In the genomic region with DNA sequence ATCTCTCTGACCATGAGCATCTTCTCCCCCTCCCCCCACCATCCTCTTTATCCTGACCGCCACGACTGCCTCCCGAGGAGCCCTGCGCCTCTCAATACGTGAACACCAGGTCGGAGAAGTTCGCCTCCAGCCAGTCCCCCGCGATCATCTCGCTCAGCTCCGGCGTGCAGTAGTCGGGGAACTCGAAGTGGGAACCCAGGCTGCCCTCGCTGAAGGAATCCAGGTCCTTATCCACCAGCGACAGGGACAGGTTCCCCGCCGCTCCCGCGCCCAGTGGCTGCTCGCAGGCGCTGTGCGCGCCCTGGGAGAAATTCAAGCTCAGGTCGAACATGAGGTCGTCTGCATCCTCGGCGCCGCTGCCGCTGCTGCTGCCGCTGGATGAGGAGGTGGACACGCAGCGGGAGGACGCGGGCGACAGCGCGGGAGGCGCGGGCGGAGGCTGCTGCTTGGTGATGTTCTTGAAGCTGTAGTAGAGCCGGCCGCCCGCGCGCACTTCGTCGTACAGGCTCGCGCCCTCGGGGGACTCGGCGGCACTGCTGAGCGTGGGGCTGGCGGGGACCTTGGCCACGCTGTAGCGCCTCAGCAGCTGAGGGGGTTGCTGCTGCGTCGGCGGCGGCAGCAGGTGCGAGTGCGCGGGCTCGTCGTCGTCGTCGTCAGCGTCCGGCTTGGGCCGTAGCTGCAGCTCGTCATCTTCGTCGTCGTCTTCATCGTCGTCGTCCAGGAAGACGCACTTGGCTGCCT, we compare ENCODE assay signal across 7 mouse cellular contexts. TPM values are rescaled to one million over a fixed set of nuclear protein-coding genes. Genes with fewer than 3 reads are reported as not detected.
A peak's percentile ranks its signal among the peaks of the same experiment; 100 is the strongest.
DNase-seq lines count a peak whose midpoint lies in the region; ATAC-seq lines count a peak whose summit lies in the region.

No protein-coding gene starts in this region.

- H3K27ac ChIP-seq in neural tube, embryonic 12.5 days: peak overlapping the region; percentile 100

- DNase-seq in ZHBTc4 (ENCODE audit: low read depth, low spot score) (peak; percentile 67), liver (peak; percentile 9)
- DNase-seq in cerebellum, postnatal 14 days: peak; percentile 64 to 67
- DNase-seq in frontal cortex, postnatal 25 days (ENCODE audit: low spot score in 2 of 2): peak; percentile 41 to 58
- peak; percentile 55 for DNase-seq in kidney, postnatal 10 days

- H3K4me2 ChIP-seq in neural tube, embryonic 12.5 days (replicated peaks): peak overlapping the region; percentile 50

- H3K36me3 ChIP-seq in neural tube, embryonic 12.5 days: peaks cover 2% of the 10 kb centered on the region; the same call in 1 of the 2 replicates

- no peaks in the 10 kb centered on the region for H3K9me3 ChIP-seq in neural tube, embryonic 12.5 days

- peaks cover 7% of the 10 kb centered on the region for H3K4me1 ChIP-seq in neural tube, embryonic 12.5 days

- H3K27me3 ChIP-seq in neural tube, embryonic 12.5 days (replicated peaks): no peaks in the 10 kb centered on the region

- H3K4me3 ChIP-seq in neural tube, embryonic 12.5 days: peak overlapping the region; percentile 99

- under 1% methylated on average over 80 of the region's 80 CpGs for WGBS in neural tube, embryonic 12.5 days

- ATAC-seq in neural tube, embryonic 12.5 days (ENCODE audit: low FRiP score, low read depth): no peak
- ATAC-seq in activated CD4-positive, CD25-positive, alpha-beta regulatory T cell, adult 4 months: no peak

- H3K9ac ChIP-seq in neural tube, embryonic 12.5 days: peak overlapping the region; percentile 100

RNA-seq across cellular contexts. Expression of a gene that starts 1.1 kb away (rescaled TPM):
- polyA plus RNA-seq in neural tube, embryonic 12.5 days (2016; fragmentation: Nextera tagmentation; extraction: Ambion mirVana): 576 and 584 TPM in 2 replicates
- polyA plus RNA-seq in activated CD4-positive, CD25-positive, alpha-beta regulatory T cell, adult 4 months (2017; shearing (Covaris generic)): under 1 TPM in 1 of 2 experiments, not detected in 1; 0.11 TPM

Comparison
In these comparisons a context has a peak if more than half of its experiments do, and no peak if none do; other contexts are left out.
1. DNase-seq: peak in every context shown above with its lines; median percentile 67 in ZHBTc4; 66 in cerebellum, postnatal 14 days; 55 in kidney, postnatal 10 days; 50 in frontal cortex, postnatal 25 days; 9 in liver.
2. RNA of a gene that starts 1.1 kb away (polyA plus RNA-seq): 576 to 584 TPM in neural tube, embryonic 12.5 days; 0.11 TPM in activated CD4-positive, CD25-positive, alpha-beta regulatory T cell, adult 4 months; every median in the first group is over 100 times any median in the second.